Mouse (Mus musculus) MN1 (cell line): Measurements from ENCODE around the gene Fen1.
"Not testable (repeated sequence)": the region's sequence is repeated elsewhere in the genome, so short reads cannot be mapped to it uniquely, and the experiment has no call there.

ENCODE experiments used
- DNase-seq: peaks from one replicate; pipeline ENCODE4 v3.0.0-alpha.2; 2016; ENCODE audit warnings: low spot score

The Fen1 gene

GRCm38 (mm10) chr19:10176941-10177372 lies 27.0 kb downstream of the Fen1 start:
- DNase-seq: no peak

GRCm38 (mm10) chr19:10176477-10176876 lies 27.5 kb downstream of the Fen1 start:
- DNase-seq: no peak

GRCm38 (mm10) chr19:10174956-10175355 lies 29.0 kb downstream of the Fen1 start:
- no peak for DNase-seq

- no peak for DNase-seq
Observed at GRCm38 (mm10) chr19:10173844-10174539, 30.0 kb downstream of the Fen1 start.

GRCm38 (mm10) chr19:10173116-10173718 lies 30.8 kb downstream of the Fen1 start:
- no peak for DNase-seq

- no peak for DNase-seq
Observed at GRCm38 (mm10) chr19:10171846-10172245, 32.1 kb downstream of the Fen1 start.

- DNase-seq: no peak
Observed at GRCm38 (mm10) chr19:10171359-10171758, 32.6 kb downstream of the Fen1 start.

- DNase-seq: no peak
Observed at GRCm38 (mm10) chr19:10170466-10170865, 33.5 kb downstream of the Fen1 start.

GRCm38 (mm10) chr19:10169692-10170330 lies 34.2 kb downstream of the Fen1 start:
- not testable (repeated sequence) for DNase-seq

- no peak for DNase-seq
Observed at GRCm38 (mm10) chr19:10169179-10169578, 34.8 kb downstream of the Fen1 start.

GRCm38 (mm10) chr19:10168441-10168840 lies 35.5 kb downstream of the Fen1 start:
- no peak for DNase-seq

- DNase-seq: no peak
Observed at GRCm38 (mm10) chr19:10167951-10168350, 36.0 kb downstream of the Fen1 start.

GRCm38 (mm10) chr19:10167112-10167511 lies 36.9 kb downstream of the Fen1 start:
- DNase-seq: peak; percentile 14

- DNase-seq: not testable (repeated sequence)
Observed at GRCm38 (mm10) chr19:10165928-10166327, 38.0 kb downstream of the Fen1 start.

GRCm38 (mm10) chr19:10163896-10164295 lies 40.1 kb downstream of the Fen1 start:
- DNase-seq: no peak

- no peak for DNase-seq
Observed at GRCm38 (mm10) chr19:10157725-10158124, 46.2 kb downstream of the Fen1 start.

GRCm38 (mm10) chr19:10149189-10149588 lies 54.8 kb downstream of the Fen1 start:
- no peak for DNase-seq
